Mouse (Mus musculus) cerebellum, postnatal 25 days (tissue): ENCODE results near the gene Hoxb4.
A peak's percentile ranks its signal among the peaks of the same experiment; 100 is the strongest.

ENCODE experiments used
- DNase-seq, 2 experiments: peaks; one replicate each; pipeline ENCODE4 v3.0.0; 2021; ENCODE audit warnings: mixed read lengths in 2 of 2

Gene Hoxb4

GRCm38 (mm10) chr11:96285771-96286738 is 32.0 kb upstream of the Hoxb4 start, which contains the start of gene Hoxb7:
Gene Hoxb7 (plus strand): TSS chr11:96286623.
- no peak for DNase-seq

GRCm38 (mm10) chr11:96286739-96287385 is 31.2 kb upstream of the Hoxb4 start:
- DNase-seq = no peak

GRCm38 (mm10) chr11:96287411-96287810 is 30.7 kb upstream of the Hoxb4 start:
- no peak for DNase-seq

- no peak for DNase-seq
These were observed 29.4 kb upstream of the Hoxb4 start for GRCm38 (mm10) chr11:96288455-96289221.

- DNase-seq = no peak
These were observed 28.8 kb upstream of the Hoxb4 start for GRCm38 (mm10) chr11:96289293-96289692.

GRCm38 (mm10) chr11:96289837-96290236 is 28.2 kb upstream of the Hoxb4 start:
- DNase-seq = no peak

GRCm38 (mm10) chr11:96290705-96291355 is 27.2 kb upstream of the Hoxb4 start:
- no peak for DNase-seq

GRCm38 (mm10) chr11:96291681-96292564 is 26.1 kb upstream of the Hoxb4 start, which contains the start of gene Hoxb6:
Gene Hoxb6 (plus strand): TSS chr11:96292476.
- DNase-seq = no peak

GRCm38 (mm10) chr11:96292565-96293301 is 25.3 kb upstream of the Hoxb4 start:
- no peak for DNase-seq

GRCm38 (mm10) chr11:96293302-96293921 is 24.7 kb upstream of the Hoxb4 start:
- DNase-seq = no peak

- peak; percentile 49 to 72 for DNase-seq
These were observed 23.6 kb upstream of the Hoxb4 start for GRCm38 (mm10) chr11:96294245-96295091.

- no peak for DNase-seq
These were observed 22.8 kb upstream of the Hoxb4 start for GRCm38 (mm10) chr11:96295092-96295835.

- no peak for DNase-seq
These were observed 21.1 kb upstream of the Hoxb4 start for GRCm38 (mm10) chr11:96296997-96297396.

- no peak for DNase-seq
These were observed 20.6 kb upstream of the Hoxb4 start for GRCm38 (mm10) chr11:96297428-96297827.

GRCm38 (mm10) chr11:96297968-96298635 is 20.0 kb upstream of the Hoxb4 start:
- DNase-seq = no peak

- DNase-seq = no peak
These were observed 19.0 kb upstream of the Hoxb4 start for GRCm38 (mm10) chr11:96298895-96299667.

- no peak for DNase-seq
These were observed 18.3 kb upstream of the Hoxb4 start for GRCm38 (mm10) chr11:96299781-96300180.
